11 mouse cellular contexts compared by ENCODE assay signal in genomic region chr17:88388441-88388951, GRCm38 (mm10). TPM values are rescaled to one million over a fixed set of nuclear protein-coding genes. Genes with fewer than 3 reads are reported as not detected.
DNase-seq lines count a peak whose midpoint lies in the region; ATAC-seq lines count a peak whose summit lies in the region.
"Had no signal": no experiment of that assay in that cellular context is flagged by ENCODE, and none has a peak within 500 bp of the region (broad histone marks: within the 10 kb centered on the region; RNA-seq: fewer than 3 reads in every experiment).

No protein-coding gene starts in this region.

- H3K9me3 ChIP-seq in forebrain, embryonic 14.5 days (replicated peaks; ENCODE audit: control insufficient read depth, low read length), result no peaks in the 10 kb centered on the region

- peak; percentile 55 for ATAC-seq in forebrain, embryonic 14.5 days
- ATAC-seq: liver, postnatal 0 days had no signal

- WGBS in forebrain, embryonic 14.5 days, result 52% methylated on average over 15 of the region's 15 CpGs

- no peaks in the 10 kb centered on the region for H3K4me1 ChIP-seq in forebrain, embryonic 14.5 days (ENCODE audit: control insufficient read depth, insufficient read depth, low read length)

- H3K27ac ChIP-seq in forebrain, embryonic 14.5 days (ENCODE audit: low read depth, low read length), result no peak overlapping the region
- H3K27ac ChIP-seq: left cerebral cortex, adult 2 months had no signal

- no peaks in the 10 kb centered on the region for H3K27me3 ChIP-seq in forebrain, embryonic 14.5 days (replicated peaks; ENCODE audit: control insufficient read depth, insufficient read depth, low read length)

- H3K4me2 ChIP-seq in forebrain, embryonic 14.5 days (ENCODE audit: low read length), result no peak overlapping the region

- DNase-seq in right cerebral cortex, adult 2 months (ENCODE audit: low spot score in 2 of 2), result peak; percentile 31 to 38
- DNase-seq in right cerebral cortex, postnatal 14 days, result no peak
- peak; percentile 64 for DNase-seq in forebrain, embryonic 14.5 days (ENCODE audit: low spot score)
- peak; percentile 61 for DNase-seq in layer of hippocampus, adult 9-11 months
- DNase-seq in right cerebral cortex, postnatal 25 days, result peak; percentile 14
- no peak for DNase-seq in spleen, postnatal 4 days (ENCODE audit: low spot score in 2 of 2)
- DNase-seq in gastrocnemius, adult 18-20 months (ENCODE audit: low spot score), result no peak
- DNase-seq in heart, postnatal 10 days, result no peak
- DNase-seq: heart, postnatal 4 days; liver, postnatal 0 days had no signal

- H3K9ac ChIP-seq in forebrain, embryonic 14.5 days (ENCODE audit: low read length), result no peak overlapping the region
- H3K9ac ChIP-seq: liver, postnatal 0 days had no signal

- H3K4me3 ChIP-seq in forebrain, embryonic 14.5 days (ENCODE audit: low read depth, low read length), result no peak overlapping the region
- H3K4me3 ChIP-seq: left cerebral cortex, adult 2 months had no signal

- intact Hi-C loops in heart, postnatal 10 days (cut with DNase I), result no loop called here

- H3K36me3 ChIP-seq in forebrain, embryonic 14.5 days (ENCODE audit: control insufficient read depth, insufficient read depth, low read length), result no peaks in the 10 kb centered on the region

RNA-seq across cellular contexts. Expression of gene Foxn2, which starts 52.0 kb away (rescaled TPM):
- 7.0 and 7.4 TPM in 2 replicates for polyA plus RNA-seq in forebrain, embryonic 14.5 days (2014; fragmentation: Nextera tagmentation; extraction: Ambion mirVana)
- total RNA-seq in gastrocnemius, adult 18-20 months (2021), result 10 to 100 TPM; 11.5 to 14.3 TPM
- total RNA-seq in heart, postnatal 10 days (2021), result 10 to 100 TPM; 12.9 to 14.2 TPM

Comparison
In these comparisons a context has a peak if more than half of its experiments do, and no peak if none do; other contexts are left out.
1. DNase-seq: peak in right cerebral cortex, adult 2 months (2 of 2), forebrain, embryonic 14.5 days (single experiment), layer of hippocampus, adult 9-11 months (single experiment) and right cerebral cortex, postnatal 25 days (single experiment); none in right cerebral cortex, postnatal 14 days (single experiment), spleen, postnatal 4 days (0 of 2), gastrocnemius, adult 18-20 months (single experiment) and heart, postnatal 10 days (0 of 2).